Mouse (Mus musculus): ENCODE data around the gene Cmip.

Cmip gene

DNA sequence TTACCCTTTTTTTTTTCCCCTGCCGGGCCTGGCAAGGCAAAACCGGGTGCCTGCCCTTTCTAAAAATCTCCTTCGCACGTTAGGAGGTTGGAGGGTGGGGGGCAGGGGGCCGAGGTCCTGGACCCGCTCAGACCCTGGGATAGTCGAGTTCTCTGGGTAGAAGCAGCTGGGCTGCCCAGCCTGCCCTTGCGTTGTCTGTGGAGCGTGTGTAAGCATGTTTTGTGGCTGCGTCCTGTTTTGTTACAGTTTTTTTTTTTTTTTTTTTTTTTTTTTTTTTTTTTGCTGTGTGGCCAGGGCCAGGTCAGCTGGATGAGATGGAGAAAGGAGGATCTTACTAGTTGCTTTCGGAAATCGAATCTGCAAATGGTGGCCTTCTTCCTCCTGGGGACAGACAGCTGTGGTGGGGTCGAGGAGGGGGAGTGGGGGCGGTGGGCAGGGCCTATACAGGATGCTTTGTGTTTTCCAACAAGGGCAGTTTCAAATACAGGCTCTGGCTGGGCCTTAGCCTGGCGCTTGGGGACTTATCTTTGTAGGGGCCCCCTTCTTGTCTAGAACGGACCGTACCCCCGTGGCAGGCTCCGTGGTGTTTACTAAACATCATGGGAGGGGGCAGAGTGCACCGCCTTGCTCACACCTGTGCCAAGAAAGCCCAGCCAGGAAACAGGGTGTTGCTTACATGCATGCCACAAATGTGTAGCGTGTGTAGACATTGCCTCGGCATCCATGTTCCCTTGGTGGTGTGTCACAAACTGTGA lies 1.1 kb downstream of the Cmip start:
- WGBS = 7% methylated on average over 22 of the region's 22 CpGs

DNA sequence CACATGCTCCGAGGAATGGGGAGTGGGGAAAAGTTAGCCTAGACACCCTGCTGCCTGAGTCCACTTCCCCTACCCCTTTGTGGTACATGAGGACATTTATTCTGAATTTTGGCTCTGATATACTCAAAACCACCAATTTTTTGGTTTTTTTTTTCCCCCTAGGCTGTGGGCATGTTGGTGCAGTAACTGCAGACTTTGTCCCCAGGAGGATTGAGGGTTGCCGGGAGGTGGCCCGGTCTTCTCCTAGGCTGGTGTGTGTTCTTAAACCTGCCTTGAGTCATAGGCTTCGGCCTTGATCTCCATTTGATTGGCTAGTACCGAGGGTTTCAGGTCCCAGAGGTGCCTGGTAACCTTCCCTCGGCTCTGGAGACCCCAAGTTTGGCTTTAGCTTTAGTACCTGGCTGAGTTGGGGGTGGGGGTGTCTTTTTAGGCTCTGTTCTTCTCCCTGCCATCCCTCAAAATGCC lies 1.7 kb downstream of the Cmip start:
- 24% methylated on average over 6 of the region's 6 CpGs for WGBS

- 49% methylated on average over 11 of the region's 11 CpGs for WGBS
Observed at GRCm38 (mm10) chr8:117259431-117260001, 2.7 kb downstream of the Cmip start.

DNA sequence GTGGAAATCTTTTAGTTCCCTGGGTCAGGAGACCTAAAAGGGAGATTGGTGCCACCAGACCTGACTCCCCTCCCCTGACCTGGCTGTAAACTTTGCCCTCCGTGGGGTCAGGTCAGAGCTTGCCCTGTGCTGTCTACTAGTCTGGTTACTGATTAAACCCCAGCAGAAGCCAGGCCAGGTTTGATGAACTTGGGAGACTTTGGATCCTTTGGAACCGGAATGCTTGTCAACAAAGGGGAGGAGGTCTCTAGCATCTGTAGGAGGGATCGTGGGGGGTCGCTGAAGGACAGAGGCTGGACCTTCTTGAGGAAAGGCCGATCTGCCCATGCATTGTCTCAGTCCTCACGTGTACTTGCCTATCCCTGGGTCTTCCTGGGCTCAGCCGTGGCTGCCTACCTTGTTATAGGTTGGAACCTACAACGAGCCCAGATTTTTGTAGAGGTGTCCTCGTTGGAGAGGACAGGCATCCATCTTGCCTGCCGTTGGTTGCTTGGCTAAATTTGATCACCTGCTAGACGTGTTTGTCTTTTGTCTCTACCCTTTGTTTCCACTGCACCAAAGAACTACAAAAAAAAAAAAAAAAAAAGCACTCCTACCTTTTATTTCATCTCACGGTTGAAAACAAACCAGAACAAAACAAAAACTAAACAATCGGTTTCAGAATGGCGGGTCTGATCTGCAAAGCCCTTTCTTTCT lies 3.5 kb downstream of the Cmip start:
- WGBS = 17% methylated on average over 14 of the region's 14 CpGs

DNA sequence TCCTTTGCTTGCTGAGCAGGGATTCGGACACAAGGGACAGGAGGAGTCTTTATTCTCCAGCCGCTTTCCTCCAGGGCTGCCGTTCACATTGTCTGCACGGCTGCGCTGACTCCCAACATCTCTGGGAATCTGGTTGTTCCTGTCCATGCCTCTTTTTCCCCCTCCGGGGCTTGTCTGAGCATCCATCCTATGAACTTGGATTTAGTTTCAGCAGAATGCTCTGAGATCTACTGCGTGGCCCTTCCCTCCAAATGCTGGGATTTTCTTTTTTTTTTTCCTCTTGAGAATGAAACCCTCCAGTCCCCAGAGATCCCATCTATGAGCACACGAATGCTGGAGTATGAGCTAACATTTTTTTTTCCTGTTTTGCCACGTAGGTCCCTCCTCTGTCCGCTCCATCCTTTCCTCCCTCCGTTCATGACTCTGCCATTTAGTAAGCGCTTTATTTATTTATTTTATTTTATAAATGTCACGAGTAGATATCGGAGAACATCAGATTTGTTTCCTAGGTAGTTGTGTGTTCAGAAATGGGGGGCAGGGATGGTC lies 4.1 kb downstream of the Cmip start:
- WGBS = 29% methylated on average over 14 of the region's 14 CpGs

- WGBS = 44% methylated on average over 9 of the region's 9 CpGs
Observed at GRCm38 (mm10) chr8:117261702-117262101, 4.8 kb downstream of the Cmip start.

DNA sequence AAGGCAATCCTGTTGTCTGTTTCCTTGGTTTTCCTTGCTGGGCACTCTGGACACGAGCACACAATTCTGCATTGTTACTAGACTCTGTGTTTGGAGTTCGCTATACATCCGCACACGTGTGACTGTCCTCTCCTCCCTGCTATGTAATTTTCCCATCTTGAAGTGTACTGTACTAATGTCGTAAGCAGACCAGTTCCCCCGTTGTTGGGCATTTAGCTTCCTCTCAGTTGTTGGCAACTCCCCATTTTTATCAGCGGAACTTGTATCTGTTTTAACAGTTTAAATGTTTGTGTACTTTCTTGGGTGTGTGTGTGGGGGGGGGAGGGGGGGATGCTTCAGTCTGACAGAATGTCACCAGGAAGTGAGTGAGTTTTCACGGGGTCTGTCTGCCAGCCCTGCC lies 5.8 kb downstream of the Cmip start:
- WGBS = 38% methylated on average over 8 of the region's 8 CpGs

DNA sequence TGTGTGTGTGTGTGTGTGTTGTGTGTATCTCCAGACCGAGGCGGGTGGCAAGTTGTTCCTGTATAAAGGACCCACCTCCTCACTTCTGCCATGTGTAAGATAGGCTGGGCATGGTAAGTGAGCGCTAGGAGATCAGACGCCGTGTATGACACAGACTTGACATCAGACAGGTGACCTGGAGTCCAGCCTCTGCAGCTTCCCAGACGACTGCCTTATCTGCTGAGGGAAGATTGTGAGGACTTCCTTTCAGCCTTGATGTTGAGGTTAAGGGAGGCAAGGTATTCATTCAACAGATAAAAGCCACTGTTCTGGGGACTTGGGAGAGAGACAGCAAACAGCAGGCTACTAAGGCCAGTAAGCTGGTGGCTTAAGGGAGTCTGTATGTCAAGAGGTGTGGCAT lies 6.6 kb downstream of the Cmip start:
- 56% methylated on average over 6 of the region's 6 CpGs for WGBS

DNA sequence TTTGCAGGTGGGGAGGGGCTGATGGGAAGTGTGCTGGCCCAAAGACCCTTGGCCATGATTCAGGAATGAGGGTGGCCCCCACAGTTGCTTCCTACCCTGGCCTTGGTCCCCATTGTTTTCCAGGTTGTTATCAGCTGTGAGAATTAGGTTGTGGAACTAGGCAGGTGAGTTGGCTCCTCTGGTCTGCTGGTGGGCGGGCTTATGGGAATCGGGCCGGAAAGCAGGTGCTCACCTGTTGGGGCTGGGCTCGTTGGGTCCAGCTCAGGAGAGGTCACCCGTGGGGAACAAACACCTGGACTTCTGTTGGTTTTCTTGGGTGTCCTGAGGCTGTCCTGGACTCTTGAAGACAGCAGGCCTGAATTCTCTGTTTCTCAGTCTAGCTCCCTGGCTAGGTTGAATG lies 8.2 kb downstream of the Cmip start:
- 90% methylated on average over 5 of the region's 5 CpGs for WGBS

GRCm38 (mm10) chr8:117267403-117268129 lies 10.7 kb downstream of the Cmip start:
- WGBS = 78% methylated on average over 11 of the region's 11 CpGs

DNA sequence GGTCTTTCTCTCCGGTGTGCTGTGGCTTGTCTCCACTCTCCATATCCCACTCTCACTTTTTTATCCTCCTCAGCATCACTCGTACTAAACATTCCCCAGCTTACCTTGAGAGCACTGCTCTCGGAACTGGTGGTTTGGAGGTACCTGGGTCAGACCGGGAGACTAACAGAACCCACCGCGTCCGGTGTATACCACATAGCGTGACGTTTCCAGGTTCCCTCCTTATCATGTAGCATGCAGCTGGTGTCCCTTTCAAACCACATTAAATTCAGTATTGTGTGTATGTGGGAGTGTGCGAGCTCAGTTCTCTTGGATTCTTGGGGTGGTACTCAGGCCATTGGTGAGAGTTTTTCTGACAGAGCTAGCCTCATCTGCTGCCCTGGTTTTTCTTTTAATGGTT lies 21.4 kb downstream of the Cmip start:
- 59% methylated on average over 10 of the region's 10 CpGs for WGBS

DNA sequence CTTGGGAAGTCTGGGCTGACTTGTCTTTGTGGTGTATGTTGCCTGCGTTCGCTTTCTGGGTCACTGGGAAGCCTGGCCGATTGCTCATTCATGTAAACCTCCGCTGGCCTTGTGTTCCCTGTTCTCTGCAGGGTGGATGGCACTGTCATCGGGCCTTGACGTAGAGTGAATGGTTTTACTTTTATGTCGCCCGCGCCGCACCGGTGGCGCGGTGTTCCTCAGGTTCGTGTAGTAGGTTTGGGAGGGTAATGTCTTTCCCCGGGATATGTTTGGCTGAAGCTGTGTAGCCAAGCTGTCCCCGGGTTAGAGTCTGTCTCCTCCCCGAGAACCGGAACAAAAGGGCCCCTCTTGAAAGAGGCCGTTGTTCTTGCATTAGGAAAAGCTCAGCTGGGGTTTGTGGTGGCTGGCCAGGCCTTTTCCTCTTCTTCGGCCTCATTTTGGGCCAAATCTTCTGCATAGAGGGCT lies 21.8 kb downstream of the Cmip start:
- WGBS = 27% methylated on average over 20 of the region's 20 CpGs

GRCm38 (mm10) chr8:117280488-117280887 lies 23.6 kb downstream of the Cmip start:
- 70% methylated on average over 7 of the region's 7 CpGs for WGBS

- 91% methylated on average over 10 of the region's 10 CpGs for WGBS
Observed at GRCm38 (mm10) chr8:117281676-117282075, 24.8 kb downstream of the Cmip start.

- WGBS = 59% methylated on average over 17 of the region's 17 CpGs
Observed at GRCm38 (mm10) chr8:117282141-117282950, 25.5 kb downstream of the Cmip start.

GRCm38 (mm10) chr8:117284768-117285484 lies 28.1 kb downstream of the Cmip start:
- 50% methylated on average over 9 of the region's 9 CpGs for WGBS

GRCm38 (mm10) chr8:117287966-117288365 lies 31.1 kb downstream of the Cmip start:
- WGBS = 82% methylated on average over 8 of the region's 8 CpGs

DNA sequence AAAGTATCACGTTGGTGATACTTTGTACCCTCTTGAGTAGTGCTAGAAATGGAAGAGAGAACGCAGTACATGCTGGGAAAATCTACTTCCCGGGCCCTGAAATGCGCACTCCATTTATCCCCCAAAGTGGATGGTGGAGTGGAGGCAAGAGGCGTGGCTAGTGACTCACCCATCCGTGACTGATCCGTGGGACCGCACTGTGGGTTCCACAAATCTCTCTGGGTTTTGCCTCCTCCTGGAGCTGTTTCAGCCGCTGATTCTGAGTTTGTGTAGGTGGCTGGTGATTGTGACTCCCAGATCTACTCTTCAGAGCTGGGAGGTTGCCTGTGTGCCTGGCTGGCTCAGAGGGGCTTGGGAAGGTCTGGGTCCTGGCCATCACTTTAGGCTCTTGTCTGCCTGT lies 32.2 kb downstream of the Cmip start:
- WGBS = 44% methylated on average over 9 of the region's 9 CpGs

- WGBS = 60% methylated on average over 7 of the region's 7 CpGs
Observed at GRCm38 (mm10) chr8:117290506-117290905, 33.6 kb downstream of the Cmip start.

- 45% methylated on average over 8 of the region's 8 CpGs for WGBS
Observed at GRCm38 (mm10) chr8:117292262-117292661, 35.4 kb downstream of the Cmip start.
